Mouse (Mus musculus) kidney, postnatal 10 days (tissue): ENCODE measurements around the gene Kcnk15.

Source experiments
- DNase-seq: peaks from one replicate; pipeline ENCODE4 v3.0.0; 2021; ENCODE audit warnings: mixed read lengths

The Kcnk15 gene

GRCm38 (mm10) chr2:163853461-163853901 lies at the start of gene Kcnk15:
Kcnk15 (plus strand) TSS chr2:163853651.
- DNase-seq: peak; percentile 24

DNA sequence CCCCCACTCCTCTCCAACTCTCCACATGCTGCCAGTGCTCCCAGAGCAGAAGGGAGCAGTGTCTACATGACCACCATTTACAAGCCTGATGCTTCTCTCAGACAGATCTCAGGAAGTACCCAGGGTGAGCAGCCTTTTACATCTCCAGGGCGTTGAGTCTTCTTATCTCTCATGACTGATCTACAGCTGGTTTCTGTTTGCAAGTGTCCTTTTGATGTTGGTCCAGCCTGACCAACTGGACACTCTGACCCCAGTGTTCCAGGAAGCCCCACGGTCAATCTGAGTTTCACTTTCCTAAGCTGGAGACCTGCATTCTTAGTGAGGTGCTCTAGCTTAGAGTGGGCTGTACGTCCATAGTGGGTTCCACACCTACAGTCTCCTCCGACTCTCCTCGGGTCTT lies 49.6 kb upstream of the Kcnk15 start:
- no peak for DNase-seq

- no peak for DNase-seq
Observed at GRCm38 (mm10) chr2:163809166-163809565, 44.3 kb upstream of the Kcnk15 start.

DNA sequence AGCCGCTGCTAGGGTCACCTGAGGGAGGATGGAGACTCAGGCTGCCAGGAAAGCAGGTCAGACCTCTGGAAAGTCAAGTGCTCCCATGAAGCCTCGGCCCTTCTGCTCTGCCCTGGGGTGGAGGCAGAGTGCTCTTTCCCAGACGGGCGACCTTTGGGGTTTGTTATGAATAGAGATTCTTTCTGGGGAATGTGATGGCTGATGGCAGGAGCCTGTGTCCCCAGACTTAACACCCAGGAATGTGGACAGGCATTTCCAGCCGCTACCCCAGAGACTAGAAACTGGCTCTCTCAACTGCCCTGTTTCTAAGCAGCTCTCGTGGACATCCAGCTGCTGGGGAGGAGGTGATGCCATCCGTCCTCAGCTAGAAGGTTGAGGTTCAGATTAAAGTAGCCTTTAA lies 43.7 kb upstream of the Kcnk15 start:
- DNase-seq: no peak

DNA sequence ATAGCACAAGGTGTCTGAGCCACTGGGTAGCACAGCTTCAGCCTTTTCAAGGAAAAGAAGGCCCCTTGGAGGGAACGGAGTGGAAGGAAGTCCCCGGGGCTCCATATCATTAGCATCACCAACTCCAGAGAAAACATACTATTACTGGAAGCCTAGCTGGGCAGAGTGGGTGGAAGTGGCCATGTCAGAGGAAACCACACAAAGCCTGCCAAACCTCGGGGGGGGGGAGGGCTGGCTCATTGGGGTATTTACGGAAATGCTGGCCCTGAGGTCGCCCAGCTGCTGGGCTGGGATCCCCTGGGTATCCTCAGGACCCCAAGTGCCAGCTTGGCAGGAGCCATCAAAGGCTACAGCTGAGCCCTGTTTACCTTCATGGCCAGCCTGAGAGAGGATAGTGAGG lies 40.4 kb upstream of the Kcnk15 start:
- no peak for DNase-seq

DNA sequence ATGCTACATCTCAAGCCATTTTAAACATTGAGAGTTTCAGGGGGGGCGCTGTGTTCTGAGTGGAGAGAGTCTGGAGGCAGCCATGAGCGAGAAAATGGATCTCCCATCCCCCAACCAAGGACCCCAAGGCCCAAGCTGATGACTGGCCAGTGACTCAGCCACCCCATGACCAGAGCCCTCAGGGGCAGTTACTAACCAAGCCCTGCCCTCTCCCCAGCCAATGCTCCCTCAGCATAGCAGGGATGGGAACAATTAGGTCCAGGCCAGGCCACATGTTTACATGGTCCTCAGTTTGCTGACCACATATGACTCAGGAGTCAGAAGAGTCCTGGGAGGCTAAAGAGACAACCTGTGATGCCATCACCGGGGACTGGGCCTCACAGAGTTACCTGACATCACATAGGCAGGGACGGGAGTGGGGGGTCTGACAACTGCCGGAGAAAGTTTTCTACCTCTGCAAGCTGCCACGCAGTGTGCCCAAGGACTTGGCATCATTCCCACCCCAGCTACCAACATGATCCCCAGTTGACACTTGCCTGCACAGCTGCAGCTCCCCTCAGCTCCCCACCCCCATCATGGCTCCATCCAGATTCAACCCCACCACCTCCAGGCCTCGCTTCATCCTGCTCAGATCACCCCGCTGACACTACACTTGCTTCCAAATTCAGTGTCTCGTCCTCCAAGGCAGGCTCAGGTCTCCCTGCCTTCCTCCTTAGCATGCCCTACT lies 38.5 kb upstream of the Kcnk15 start:
- no peak for DNase-seq

DNA sequence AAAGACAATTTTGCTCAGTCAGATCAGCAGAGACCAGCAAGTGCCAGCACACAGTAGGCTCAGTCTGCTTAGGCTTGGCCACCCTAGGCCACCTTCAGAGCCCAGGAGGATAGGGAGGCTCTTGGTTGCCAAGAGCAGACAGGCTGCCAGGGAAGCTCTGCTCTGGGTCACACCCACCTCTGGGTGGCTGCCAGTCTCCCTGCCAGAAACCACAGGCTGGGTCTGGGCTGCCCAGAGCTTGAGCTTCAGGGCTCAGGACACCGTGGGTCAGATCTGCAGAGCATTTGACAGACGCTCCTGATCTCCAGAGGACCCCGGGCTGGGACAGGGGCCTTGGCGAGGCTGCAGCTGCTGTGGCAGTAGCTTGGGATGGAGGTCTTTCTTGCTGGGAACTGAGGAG lies 32.8 kb upstream of the Kcnk15 start, which contains the start of gene Ccn5:
TSS of gene Ccn5 (plus strand) at position 255 of the 400 bp plus-strand sequence.
- DNase-seq: peak; percentile 53

GRCm38 (mm10) chr2:163823248-163823647 lies 30.2 kb upstream of the Kcnk15 start:
- peak; percentile 80 for DNase-seq

DNA sequence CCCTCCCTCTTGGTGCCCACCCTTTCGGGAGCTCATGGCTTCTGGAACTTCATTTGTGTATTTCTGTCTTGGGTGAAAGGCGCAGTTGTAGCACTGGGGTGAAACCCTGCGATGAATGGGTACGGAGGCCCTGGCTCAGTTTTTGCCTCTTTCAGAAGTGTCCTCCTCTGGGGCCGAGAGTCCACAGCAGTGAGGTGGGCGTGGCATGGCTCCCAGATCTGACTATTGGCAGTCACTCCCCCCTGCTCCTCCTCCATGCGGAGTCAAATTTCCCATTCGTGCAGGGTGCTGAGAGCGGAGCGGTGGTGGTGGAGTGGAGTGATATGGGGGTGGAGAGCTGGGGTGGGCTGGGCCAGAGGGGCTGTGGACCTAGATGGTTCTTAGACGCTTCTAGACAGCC lies 29.7 kb upstream of the Kcnk15 start:
- peak; percentile 75 for DNase-seq

DNA sequence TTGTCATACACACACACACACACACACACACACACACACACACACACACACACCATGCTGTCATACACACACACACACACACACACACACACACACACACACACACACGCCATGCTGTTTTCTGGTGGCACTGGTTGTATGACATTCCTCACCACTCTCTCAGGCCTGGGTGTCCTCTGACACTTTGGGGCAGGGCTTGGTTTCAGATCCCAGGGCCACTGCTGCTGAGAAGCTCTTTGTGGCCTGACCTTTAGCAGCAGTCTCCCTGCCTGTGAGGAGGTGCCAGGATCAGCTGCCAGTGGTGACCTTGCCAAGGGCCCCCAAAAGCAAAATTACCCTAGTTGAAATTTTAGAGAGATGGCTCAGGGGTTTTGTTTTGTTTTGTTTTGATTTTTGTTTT lies 27.6 kb upstream of the Kcnk15 start:
- DNase-seq: no peak

GRCm38 (mm10) chr2:163826494-163826893 lies 27.0 kb upstream of the Kcnk15 start:
- no peak for DNase-seq

DNA sequence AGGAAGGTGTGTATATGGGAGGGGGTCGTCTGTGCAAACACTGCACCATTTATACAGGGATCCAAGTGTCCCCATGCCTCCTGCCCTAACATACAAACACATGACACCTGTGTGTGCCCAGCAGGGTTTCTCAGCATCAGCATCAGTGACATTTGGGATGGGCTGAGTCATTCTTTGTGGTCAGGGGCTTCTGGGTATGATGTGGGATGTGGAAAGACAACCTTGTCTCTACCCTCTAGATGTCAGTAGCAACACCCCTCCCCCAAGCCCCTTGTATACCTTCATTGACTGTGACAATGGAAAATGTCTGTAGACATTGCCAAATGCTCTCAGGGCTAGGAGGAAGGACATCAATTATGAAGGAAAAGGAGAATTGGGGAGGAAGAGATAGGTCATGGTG lies 22.3 kb upstream of the Kcnk15 start:
- no peak for DNase-seq

- DNase-seq: peak; percentile 89
Observed at GRCm38 (mm10) chr2:163838043-163838442, 15.4 kb upstream of the Kcnk15 start.

DNA sequence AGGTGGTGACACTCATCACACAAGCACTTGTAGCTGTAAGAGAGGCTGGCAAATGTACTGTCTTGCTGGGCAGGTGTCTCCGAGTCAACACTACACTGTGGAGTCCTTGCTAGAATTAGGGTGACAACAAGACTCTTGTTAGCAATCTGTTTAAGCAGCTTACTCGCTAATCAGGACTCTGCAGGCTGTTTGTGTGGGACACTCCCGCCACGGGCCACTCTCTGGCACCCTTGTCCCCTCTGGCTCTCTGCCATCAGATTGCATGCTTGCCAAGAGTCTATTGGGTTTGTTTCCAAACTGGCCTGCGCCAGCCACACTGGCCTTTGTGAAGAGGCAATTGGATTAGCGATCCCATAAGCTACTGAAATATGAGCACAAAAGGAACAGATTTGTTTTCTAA lies 13.9 kb upstream of the Kcnk15 start:
- peak; percentile 56 for DNase-seq

DNA sequence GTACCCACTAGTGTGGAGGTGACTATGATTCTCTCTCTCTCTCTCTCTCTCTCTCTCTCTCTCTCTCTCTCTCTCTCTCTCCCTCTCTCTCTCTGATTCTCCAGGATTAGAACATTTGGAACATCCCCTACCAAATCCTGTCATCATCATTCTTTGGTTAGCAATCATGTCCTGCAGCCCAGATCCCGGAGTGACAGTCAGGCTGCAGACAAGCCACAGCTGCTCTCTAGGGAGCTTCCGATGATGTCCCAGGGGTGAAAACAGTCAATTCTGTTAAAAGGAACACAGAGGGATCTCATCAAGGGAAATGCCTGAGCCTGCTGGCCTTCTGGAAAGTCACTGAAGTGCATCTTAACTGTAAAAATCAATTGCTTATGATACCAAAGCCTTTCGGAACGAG lies 11.4 kb upstream of the Kcnk15 start:
- DNase-seq: no peak

GRCm38 (mm10) chr2:163857233-163857632 lies 3.8 kb downstream of the Kcnk15 start:
- DNase-seq: no peak

- DNase-seq: peak; percentile 49
Observed at GRCm38 (mm10) chr2:163858254-163858947, 5.0 kb downstream of the Kcnk15 start.

DNA sequence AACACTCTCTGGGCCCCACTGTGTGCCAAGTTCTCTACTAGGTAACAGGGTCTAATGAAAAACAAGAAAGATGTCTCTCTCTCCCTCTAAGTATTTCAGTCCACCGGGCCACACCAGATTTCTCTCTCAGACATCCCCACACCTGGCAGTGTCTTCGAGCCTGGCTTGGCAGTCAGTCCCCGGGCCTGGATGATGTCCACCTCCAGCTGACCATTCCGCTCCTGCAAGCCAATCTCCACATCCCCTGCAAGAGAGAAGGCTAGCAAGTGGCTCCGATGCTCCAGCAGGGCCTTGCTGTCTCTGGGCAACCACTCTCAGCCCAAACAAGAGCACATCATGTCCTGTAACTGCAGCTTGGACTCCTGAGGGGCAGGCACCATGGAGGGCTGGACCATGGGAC lies 11.9 kb downstream of the Kcnk15 start:
- DNase-seq: no peak

DNA sequence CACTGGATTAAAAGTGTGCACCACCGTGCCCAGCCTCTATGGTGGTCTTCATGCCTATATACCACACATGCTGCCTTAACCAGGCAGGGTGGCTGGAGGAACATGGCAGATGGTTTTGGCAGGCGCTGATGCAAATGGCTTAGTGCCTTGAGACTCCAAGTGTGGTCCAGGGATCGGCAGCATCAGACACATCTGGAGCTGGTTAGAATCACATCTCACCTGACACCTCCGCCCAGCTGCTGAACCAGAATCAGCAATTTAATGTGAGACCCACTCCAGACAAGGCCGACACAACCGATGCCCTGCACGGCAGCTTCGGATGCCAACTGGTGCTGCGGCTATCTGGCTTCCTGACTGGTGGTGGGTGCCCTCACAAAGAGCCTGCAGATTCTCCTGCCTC lies 12.6 kb downstream of the Kcnk15 start:
- no peak for DNase-seq

DNA sequence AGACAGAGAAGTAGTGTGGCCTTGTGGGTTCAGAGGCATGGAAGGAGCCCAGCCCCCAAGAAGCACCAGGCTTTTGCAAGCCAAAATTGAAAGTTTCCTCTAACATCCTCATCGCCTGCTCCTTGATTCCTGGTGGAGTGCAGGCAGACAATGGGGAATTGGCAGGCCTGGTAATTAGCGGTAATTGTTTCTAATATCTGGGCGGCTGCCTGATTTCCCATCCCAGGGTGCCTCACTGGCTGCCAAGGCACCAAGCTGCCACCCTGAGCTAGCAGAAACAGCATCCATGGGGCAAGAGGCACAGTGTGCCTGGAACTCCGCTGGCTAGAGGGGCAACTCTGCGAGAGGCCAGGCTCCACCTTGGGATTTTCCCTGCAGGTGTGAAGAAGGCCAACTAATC lies 16.3 kb downstream of the Kcnk15 start:
- no peak for DNase-seq

DNA sequence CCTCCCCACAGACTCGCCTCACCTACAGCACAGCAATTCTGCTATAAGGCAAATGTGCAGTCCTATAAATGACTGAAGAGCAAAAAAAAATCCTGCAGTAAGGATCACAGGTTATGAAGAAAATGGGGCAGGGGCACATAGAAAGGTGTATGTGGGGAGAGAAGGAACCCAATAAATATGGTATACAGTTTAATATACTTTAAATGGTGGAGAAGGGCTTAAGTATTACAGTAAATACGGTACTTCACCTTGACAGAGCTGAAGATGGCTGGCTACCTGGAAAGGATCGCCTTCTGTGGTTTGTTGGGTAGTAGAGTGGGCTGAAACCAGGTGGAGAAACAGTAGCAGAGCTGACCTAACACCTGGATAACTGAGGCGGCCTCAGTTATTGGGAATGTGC lies 17.8 kb downstream of the Kcnk15 start:
- DNase-seq: no peak

DNA sequence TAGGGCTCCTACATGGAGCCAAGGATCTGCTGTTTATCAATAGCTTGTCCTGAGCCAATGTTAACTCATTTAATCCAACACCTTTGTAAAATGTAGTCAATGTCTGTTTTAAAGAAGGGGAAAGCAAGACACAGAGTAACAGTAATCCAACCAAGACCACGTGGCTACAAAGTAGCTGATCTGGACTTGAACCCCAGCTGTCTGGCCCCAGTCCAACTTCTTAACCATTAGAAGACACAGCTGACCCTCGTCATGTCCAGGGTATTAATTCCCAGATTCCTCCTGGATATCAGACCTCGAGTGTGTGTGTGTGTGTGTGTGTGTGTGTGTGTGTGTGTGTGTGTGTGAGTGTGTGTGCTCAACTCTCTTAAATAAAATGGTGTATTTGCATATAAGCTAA lies 18.5 kb downstream of the Kcnk15 start:
- DNase-seq: no peak

- no peak for DNase-seq
Observed at GRCm38 (mm10) chr2:163874877-163875276, 21.4 kb downstream of the Kcnk15 start.

DNA sequence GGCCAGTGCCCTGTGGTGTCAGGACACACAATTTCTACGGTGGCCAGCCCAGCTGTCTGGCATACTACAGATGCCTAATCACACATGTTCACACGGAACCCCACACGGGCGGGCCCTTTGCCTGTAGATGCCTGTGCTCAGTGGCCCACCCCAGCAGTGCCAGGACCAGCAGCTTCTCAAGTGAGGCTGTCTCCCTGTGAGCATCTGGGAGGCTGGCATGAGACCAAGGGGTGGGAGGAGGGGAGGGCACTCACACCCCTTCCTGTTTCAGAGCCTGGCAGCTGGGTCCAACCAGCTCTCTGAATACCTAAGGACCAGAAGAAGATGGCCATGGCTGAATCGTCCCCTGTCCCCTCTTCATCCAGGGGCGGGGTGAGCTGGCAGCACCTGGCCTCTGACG lies 22.0 kb downstream of the Kcnk15 start:
- peak; percentile 27 for DNase-seq
